Mouse (Mus musculus): ENCODE results near the gene Supv3l1. TPM values are rescaled to one million over a fixed set of nuclear protein-coding genes. Genes with fewer than 3 reads are reported as not detected.
"Not testable (repeated sequence)": the region's sequence is repeated elsewhere in the genome, so short reads cannot be mapped to it uniquely, and the experiment has no call there.

Gene Supv3l1
- total RNA-seq (2022), result 10 to 100 TPM; 30.6 to 36.8 (median 34.8) TPM

DNA sequence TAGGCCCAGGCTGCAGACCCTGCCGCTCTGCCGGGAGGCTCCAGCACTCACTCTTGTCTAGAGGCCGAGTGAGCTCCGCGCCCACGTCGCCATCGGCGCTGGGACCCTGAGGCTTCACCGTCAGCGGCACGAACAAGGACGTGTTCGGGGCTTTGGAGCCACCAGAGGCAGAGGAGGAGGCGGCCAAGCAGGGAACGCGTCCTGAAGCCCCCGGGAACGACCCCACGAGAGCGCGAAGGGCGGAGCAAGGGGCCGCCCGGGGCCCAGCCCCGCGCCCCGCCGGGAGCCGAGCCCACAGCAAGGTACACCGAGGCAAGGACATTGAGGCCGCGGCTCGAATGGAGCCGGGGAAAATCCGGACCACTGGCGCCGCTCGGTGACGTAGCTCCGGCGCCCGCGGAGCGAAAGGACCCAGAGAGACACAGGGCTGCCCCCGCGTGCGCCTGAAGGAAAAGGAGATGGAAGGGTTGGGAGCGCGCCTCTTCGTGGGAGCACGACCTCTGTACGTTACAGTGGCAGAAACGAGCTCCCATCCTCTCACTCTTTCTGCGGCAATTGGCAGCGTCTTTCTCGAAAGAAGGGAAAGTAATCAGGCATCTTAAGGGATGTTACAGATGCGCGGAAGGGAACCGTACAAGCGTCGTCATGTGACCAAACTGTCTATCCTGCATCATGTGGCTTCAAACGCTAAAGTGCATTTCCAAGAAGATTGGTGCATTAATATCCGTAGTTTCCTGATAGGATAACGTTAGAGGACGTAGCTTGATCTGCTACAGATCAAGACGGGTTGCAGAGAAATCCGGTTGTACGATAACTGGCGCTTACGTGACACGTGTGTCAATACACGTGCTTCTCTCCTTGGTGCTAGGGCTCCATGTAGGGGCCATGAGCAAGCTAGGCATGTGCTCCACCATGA is at the start of gene Supv3l1, which contains the start of gene 4930507D05Rik:
Gene Supv3l1 (minus strand): TSS at position 375 of the 916 bp plus-strand sequence.
Gene 4930507D05Rik (plus strand): TSS at position 126 of the 916 bp plus-strand sequence.
- DNase-seq, result peak; percentile 79

DNA sequence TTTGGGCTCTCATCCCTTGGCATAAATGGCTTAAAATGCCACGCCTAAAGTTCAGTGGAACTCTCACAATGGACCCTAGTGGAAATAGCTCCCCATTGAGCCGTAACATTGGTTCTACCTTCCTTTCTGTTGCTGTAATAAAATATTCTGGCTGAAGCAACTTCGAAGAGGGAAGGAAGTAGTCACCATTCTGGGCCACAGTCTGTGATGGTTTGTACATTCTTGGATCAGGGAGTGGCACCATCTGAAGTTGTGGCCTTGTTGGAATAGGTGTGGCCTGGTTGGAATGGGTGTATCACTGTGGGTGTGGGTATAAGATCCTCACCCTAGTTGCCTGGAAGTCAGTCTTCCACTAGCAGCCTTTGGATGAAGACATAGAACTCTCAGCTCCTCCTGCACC is 42.1 kb upstream of the Supv3l1 start:
- DNase-seq, result not testable (repeated sequence)

DNA sequence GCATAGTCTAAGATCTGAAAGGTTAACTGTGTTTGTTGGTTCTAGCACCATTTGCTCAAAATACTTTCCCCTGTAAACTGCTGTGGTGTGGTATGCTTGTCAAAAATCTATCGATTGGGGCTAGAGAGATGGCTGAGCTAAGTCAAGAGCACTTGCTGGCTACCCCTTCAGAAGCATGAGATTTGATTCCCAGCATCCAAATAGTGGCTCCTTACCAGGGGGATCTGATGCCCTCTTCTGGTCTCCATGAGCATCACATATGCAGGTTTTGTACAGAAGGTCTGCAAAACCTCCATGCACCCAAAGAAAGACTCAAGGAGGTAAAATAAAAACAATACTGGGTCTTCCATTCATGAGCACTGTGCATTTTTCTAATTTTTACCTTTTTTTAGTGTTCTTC is 38.7 kb upstream of the Supv3l1 start:
- DNase-seq, result peak; percentile 36

DNA sequence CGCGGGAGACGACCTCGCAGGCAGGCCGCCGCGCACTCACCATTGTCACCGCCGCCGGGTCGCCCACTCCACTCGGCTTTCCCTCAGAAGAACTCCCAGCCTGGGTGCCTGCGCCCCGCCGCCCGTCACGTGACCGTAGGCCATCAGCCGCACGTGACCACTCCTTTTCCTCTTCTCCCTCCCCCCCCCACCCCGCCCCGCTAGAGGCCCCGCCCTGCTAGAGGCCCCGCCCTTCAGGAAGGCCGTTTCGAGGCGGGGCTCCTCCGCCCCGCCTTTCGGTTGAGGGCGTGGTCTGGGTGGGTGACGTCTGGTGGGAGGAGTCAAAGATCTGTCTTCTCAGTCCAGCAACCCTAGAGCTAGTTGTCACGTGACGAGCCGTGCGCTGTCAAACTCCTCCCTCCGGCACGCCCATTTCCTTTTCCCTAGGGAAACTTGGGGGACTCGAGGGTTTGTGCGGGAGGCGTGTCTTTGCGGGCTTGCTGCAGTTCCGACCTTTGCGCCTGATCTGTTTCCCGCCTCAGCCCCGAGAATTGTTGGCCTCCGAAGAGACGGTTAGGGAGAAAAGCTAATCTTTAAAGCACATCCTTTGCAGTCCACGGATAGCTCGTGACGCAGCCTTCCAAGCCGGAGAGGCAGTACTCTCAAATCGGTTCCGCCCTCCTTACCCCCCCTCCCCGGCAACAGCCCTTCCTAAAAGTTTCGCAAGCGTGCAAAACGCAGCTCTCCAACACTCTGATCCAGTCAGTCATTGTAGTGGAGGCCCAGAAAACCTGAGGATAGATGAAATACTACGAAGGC is 37.3 kb upstream of the Supv3l1 start, which contains the start of gene Vps26a:
Gene Vps26a (minus strand): TSS at position 188 of the 798 bp plus-strand sequence.
- peak; percentile 100 for DNase-seq

DNA sequence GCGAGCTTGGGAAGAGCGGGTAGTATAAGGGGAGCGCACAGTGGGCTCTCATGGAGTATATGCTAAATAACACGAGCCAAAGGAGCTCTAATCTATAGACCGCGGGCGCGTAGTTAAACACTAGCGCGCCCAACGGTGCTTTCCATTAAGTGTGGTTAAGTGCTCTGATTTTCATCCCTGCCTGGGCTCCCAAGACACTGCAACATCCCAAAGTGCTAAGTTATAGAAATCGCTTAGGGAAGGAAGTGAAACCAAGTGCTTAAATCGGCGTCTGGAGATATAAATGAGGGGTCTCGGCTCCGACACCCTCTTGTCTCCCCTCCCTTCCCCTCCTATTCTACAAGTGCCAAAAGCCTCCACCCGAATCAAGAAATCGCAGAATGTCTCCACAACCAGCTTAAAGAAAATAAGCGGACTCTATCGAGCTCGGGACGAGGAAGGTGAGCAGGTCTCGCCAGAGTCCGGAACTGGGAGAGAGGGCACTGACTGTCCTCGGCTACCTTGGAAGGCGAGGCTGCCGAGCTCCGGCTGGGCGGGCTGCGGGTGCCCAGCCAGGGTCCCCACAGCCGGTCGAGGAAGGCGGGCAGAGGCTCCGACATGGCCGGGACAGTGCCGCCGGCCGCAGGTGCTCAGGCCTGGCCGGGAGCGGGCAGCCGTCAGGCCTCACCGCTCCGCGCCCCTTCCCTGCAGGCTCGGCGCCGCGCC is 36.5 kb upstream of the Supv3l1 start:
- no peak for DNase-seq

DNA sequence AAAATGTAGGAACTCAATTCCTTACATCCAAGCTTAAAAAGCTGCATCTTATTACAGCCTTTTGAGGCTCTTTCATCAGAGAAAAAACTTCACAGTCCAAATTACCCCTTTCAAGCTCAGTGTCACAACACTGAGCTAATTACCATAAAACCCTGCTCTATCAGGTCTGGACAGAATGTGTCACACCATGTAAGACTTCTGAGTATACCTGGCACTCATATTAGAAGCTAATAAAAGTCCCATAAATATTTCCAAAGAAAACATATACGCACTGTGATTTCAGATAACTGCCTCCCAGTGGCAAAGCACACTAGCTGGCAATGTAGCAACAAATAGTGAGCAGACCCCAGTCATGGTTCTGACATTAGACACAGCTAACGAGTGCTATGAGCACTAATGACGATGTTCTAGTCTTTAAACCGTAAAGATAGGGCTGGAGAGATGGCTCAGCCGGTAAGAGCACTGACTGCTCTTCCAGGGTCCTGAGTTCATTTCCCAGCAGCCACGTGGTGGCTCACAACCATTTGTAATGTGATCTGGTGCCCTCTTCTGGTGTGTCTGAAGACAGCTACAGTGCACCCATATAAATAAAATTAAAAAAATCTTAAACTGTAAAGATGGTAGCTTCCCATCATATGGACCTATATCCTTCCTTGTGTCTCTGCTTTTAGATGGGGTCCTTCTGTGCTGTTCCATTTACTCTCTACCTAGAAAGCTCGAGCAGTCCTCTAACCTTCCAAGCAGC is 31.7 kb upstream of the Supv3l1 start:
- no peak for DNase-seq

DNA sequence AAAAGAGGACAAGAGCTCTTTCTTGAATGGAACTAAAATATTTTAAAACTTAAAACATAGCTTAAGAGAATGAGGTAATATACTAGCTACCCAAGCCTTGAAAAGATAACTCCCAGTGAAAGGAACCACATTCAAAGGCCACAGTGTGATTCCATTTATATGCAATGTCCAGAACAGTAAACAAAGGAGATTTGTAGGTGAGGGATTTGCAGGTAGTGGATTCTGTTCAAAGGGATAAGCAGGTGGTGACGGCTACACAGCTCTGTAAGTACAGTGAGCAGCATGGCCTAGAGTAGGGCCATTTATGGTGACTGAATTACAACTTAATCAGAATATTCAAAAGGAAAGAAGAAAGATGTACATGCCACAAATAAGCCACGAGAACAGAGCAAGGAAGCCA is 27.4 kb upstream of the Supv3l1 start:
- DNase-seq, result no peak

DNA sequence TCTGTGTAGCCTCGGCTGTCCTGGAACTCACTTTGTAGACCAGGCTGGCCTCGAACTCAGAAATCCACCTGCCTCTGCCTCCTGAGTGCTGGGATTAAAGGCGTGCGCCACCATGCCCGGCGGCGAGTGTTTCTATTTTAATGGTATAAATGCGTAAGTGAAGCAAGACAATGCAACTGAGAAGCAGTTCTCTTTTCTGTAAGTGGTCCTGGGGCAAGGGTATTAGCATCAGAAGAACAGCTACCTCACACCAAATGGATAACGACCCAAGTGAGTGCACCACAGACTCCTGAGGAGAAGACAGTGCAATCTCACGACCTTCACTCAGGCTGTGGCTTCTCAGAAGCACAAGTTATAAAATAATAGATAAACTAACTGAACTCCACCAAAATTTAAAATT is 25.4 kb upstream of the Supv3l1 start:
- no peak for DNase-seq

DNA sequence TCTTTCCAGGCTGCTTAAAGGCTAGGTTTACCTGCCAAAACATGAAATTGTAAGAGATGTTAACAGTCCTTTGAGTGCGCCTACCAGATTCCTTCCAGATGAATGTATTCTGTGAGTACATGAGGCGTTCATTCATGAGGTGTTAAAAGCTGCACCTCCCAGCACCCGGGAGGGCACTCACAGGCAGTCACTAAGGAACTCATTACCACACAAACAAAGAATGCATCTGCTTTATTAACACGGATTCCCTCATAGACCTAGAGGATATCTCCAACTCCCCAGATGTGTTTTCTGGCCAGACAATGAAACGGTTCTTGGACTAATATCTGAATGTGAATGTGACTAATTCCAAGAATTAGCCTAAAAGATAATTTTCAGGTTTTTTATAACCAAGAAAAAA is 21.6 kb upstream of the Supv3l1 start:
- DNase-seq, result no peak

DNA sequence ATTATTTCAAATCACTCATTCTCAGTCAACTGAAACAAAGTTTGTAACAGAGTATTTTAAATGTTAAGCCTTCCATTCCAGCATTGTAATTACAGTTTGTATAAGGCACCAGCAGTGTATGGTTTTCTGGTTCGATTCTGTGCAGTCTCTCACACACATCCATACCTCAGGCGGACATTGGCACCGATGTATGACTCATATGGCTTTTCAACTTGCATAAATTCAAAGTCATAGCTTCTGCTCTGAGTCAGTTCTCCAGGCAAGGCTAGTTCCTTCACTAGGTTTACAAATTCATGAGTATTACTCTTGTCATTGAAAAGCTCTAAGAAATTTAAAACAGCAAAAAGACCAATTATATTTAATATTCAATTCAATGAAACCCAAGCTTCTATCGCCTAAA is 20.2 kb upstream of the Supv3l1 start:
- DNase-seq, result no peak

DNA sequence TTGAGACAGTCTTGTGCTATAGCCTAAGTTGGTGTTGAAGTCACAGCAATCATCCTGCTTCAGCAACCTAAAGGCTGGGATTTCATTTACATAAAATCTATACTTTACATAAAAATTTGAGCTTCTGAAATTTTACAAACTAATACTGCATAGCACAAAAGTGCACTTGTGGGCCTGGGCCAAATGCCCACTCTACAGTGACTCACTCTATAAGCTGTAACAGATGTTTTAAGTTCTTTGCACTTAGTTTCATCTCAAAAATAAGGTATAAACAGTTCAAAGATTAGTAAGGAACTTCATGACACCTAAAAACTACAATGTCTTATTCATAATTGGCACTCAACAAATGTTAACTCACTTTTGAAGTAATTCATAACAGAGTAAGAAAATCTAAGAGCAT is 11.8 kb upstream of the Supv3l1 start:
- DNase-seq, result no peak

DNA sequence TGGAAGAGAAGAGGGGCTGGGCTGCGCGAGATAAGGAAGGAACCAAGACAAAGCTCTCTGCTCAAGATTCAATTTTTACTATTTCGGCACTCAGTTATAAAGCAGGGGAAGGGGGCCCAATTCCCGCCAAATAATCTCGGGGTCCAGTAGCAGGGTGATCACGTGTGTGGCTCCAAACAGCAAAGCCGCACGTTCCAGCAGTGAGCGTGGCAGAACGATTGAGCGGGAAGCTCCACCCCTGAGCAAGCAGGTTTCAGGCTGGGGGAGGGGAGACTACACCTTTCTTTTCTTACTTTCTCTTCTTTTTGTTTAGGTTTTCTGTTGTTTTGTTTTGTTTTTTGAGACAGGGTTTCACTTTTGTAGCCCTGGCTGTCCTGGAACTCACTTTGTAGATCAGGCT is 2.5 kb upstream of the Supv3l1 start:
- not testable (repeated sequence) for DNase-seq

DNA sequence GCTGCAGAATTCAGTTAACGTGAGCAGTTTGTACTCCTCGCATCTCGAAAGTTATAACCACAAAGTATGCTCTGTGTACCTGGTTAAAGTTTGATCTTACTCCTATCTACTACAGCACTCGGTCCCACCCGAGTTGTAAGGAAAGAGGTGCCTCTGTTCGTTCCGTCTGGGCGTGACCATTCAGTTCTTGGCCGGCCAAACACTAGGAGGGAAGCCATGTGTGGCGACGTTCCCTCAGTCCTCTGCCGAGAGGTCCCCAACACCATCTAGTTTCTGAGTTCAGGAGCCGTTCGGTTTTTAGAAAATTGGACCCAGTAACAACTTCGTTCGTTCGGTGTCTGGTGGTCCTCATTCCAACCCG is 722 bp upstream of the Supv3l1 start:
- DNase-seq, result no peak

DNA sequence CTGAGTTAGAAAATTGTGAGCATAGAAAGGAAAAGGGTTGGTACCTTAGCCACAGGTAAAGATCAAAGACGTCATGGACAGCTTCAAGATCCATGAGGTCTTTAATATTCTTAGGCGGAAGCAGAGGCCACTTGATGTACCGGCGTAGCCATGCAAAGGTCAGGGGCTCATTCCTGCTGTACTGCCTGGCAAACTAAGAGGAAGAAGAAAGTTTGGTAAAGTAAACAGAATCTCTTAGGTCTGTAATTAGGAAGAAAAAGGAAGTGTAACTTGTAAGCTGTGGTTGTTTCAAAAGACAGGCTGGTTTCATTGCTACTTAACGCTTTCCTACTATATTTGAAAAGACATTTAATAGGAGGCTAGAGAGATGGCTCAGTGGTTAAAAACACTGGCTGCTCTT is 19.1 kb downstream of the Supv3l1 start:
- DNase-seq, result no peak

DNA sequence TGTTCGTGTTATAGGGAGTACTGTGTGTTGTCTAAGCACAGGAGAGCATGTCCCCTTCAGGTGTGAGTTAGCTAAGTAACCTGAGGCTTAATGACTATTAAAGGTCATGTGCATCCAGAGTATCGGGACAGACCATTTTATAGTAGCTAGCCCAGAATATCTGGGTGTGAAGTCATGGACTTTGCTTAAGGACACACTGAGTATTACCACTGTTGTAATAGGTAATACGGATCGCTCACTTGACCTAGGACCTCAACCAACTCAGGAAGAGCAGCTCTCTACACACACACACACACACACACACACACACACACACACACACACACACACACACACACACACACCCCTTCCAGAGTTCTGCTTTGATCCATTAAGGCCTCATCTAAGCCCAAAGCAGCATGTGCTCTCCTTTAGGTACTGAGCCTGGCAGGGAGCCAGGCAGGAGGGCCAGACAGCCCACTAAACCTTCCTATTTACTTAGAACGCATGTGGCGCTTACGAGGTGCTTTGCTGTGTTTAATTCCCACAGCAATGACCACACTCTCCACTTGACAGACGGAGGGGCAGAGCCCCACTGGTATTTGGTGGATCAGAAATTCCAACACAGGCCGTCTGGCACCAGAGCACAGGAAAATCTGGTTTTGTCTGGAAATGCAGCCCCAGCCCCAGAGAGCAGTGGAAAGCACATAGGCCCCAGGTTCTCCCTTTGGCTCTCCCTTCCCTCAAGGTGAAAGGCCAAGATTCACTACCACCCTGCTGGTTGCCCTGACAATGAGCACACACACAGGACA is 24.3 kb downstream of the Supv3l1 start:
- no peak for DNase-seq

DNA sequence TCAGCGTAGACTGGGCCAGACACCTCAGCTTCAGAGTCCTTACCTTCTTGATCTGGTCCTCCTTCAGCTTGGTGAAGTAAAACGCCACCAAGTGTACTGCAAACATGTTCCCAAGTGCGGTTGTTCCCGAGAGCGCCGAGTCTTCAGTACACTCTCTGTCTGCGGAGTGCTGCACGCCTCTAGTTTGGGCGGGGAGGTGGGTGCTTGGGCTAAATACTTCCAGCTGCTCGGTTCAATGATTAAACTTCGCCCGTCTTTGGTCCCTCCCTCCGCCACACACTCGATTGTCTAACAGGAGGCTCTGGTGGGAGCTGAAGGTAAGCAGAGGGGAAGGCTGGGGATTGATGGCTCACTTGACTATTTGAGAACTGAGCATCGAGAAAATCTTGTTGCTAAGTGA is 27.3 kb downstream of the Supv3l1 start, which contains the start of gene Hkdc1:
Gene Hkdc1 (minus strand): TSS at position 237 of the 400 bp plus-strand sequence.
- no peak for DNase-seq

DNA sequence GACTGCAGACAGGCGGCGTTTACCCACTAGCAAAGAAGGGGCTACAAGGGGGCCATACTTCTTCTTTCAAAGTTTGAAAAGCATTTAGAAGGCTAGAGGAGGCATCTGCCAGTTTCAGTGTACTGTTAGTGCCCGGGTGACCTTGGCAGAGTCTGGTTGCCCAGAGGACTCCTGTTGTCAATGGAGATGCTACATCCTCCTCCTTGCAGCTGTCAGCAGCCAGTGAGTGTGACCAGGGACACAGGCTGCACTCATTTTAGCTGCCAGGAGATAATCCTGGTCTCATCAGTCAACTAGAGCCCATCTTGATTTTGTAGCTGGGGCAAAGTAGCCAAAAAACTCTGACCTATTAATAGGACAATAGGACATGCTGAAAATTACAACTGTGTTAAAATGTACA is 28.4 kb downstream of the Supv3l1 start:
- DNase-seq, result no peak

DNA sequence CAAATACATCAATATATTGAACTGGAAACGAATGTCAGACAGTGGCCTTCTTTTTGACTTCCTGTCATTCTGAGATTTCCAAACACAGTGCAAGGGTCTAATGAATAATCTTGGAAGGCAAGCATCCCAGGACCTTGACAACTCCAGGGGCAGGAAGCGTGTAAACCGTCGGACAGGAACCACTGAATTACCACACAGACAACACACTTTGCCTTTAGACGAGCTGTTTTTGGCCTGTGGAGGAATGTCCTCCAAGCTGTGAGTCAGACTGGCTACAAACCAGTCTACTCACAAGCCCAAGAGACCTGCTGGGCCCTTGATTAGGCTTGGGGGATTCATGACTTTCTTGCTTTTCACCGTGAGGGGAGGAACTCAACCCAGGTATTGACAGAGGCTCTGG is 29.1 kb downstream of the Supv3l1 start:
- DNase-seq, result no peak

DNA sequence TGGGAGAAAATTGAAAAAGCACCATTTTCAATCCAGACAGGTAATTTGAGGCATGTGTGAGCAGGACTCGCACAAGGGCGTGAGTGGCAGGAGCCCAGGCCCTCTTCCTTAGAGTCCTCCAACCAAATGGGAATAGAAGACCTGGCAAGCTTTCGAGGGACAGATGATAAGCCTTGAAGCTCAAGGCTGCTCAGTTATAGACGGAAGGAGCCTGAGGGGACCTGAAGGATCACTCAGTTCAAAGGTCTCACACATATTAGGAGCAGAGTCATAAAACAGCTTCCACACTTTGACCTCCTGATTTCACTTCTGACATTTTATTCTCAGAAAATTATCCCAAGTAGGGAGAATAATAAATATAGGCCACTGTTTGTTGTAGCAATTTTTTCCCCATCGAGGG is 30.1 kb downstream of the Supv3l1 start:
- no peak for DNase-seq

DNA sequence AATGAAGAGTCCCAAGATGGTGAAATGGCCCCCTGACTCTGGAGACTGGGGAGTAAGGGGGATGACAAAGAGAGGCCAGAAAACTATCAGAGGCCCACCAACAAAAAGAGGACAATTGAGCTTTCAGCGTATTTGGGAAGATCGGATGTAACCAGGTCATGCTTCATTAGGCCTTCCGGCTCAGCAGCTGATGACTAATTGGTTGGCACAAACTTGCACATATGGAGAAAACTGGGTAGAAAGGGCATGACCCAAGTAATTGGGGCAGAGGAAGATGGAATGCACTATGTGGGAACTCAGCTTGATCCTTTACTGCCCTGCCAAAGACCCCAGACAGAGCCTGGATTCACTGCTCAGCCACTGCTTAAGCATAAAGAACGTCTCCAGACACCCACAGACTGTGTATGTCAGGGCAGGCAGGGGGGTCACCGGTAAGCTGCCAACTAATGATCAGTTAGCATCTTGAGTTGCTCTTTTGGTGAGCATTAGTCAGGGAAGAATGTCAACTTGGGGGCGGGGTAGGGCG is 30.6 kb downstream of the Supv3l1 start:
- no peak for DNase-seq

DNA sequence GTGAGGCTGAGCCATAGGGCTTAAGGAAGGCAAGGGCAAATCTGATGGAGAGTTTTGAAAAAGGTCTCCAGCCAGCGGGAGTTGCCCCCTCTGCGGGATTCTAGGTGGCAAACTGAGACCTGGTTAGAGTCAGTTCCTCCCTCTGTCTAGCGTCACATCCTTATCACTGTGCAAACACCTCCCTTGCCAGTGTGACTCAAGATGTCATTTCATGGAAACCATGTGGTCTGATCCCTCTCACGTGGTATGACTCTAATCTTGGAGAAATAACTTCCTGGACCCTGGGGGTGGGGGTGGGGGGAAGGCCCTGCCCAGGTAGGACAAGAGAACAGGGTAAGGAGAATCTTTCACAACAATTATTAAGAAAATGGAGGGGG is 35.9 kb downstream of the Supv3l1 start:
- DNase-seq, result no peak

Data from adrenal gland, adult 8-10 months (tissue).